Mouse (Mus musculus) lung, embryonic 14.5 days (tissue): ENCODE measurements around the gene Rap1gap2. TPM values are rescaled to one million over a fixed set of nuclear protein-coding genes. Genes with fewer than 3 reads are reported as not detected.

ENCODE experiments used
- ATAC-seq: fragments of 200-750 bp; cut with Nextera tagmentation; 2 replicates; pipeline ENCODE4 v1.8.0; 2017; ENCODE audit warnings: mild to moderate bottlenecking, moderate TSS enrichment, moderate library complexity; ENCODE audit not compliant: insufficient read depth
- DNase-seq: peaks from one replicate; pipeline ENCODE4 v3.0.0-alpha.2; 2015
- H3K27ac ChIP-seq: fragments of 300-500 bp; sonication (generic); 2 replicates; pipeline ENCODE4 v1.5.1; 2014; ENCODE audit warnings: low read depth, mild to moderate bottlenecking, moderate library complexity
- H3K27me3 ChIP-seq: fragments of 300-500 bp; sonication (generic); 2 replicates; pipeline ENCODE4 v1.6.1; 2014; ENCODE audit warnings: low read length, control low read depth; ENCODE audit not compliant: insufficient read depth
- H3K36me3 ChIP-seq: fragments of 300-500 bp; sonication (generic); 2 replicates; pipeline ENCODE4 v1.6.1; 2014; ENCODE audit warnings: control low read depth; ENCODE audit not compliant: insufficient read depth
- H3K4me1 ChIP-seq: fragments of 300-500 bp; sonication (generic); 2 replicates; pipeline ENCODE4 v1.6.1; 2014; ENCODE audit warnings: antibody characterized with exemption, control low read depth; ENCODE audit not compliant: insufficient read depth
- H3K4me2 ChIP-seq: fragments of 300-500 bp; sonication (generic); 2 replicates; pipeline ENCODE4 v1.6.1; 2014; ENCODE audit warnings: mild to moderate bottlenecking
- H3K4me3 ChIP-seq: fragments of 300-500 bp; sonication (generic); 2 replicates; pipeline ENCODE4 v1.5.1; 2014; ENCODE audit warnings: low read depth, low read length
- H3K9ac ChIP-seq: fragments of 300-500 bp; sonication (generic); 2 replicates; pipeline ENCODE4 v1.6.1; 2014
- H3K9me3 ChIP-seq: fragments of 300-500 bp; sonication (generic); 2 replicates; pipeline ENCODE4 v1.6.1; 2016; ENCODE audit warnings: low read depth, low read length, control low read depth
- CTCF ChIP-seq: IDR thresholded peaks from 2 replicates; pipeline ENCODE4 v1.5.1; 2016; ENCODE audit warnings: antibody characterized with exemption, low read depth
- WGBS: fragments of 180-500 bp; shearing (Covaris S2); extraction: QIAGEN DNeasy Blood & Tissue Kit; methylation state at CpG from one replicate; pipeline ENCODE4 v1.1.7; 2014; 5-methylcytosine and 5-hydroxymethylcytosine counted together
- polyA plus RNA-seq: library from polyadenylated mRNA; unstranded; fragments of >200 nt; fragmentation: Nextera tagmentation; extraction: Ambion mirVana; gene quantifications from 2 replicates; pipeline ENCODE4 v1.2.1, GENCODE M21; 2014

The Rap1gap2 gene
- polyA plus RNA-seq, 1 experiment from 2014 or later = 2.6 TPM

- H3K27ac ChIP-seq = no peak overlapping the region
- TF ChIP-seq CTCF = no peak
- DNase-seq (no peak), ATAC-seq (no peak)
- no peaks in the 10 kb centered on the region for H3K4me1 ChIP-seq
- WGBS = 58% methylated on average over 10 of the region's 10 CpGs
- H3K4me3 ChIP-seq = no peak overlapping the region
- H3K9ac ChIP-seq = no peak overlapping the region
- H3K4me2 ChIP-seq = no peak overlapping the region
- H3K36me3 ChIP-seq = no peaks in the 10 kb centered on the region
- no peaks in the 10 kb centered on the region for H3K9me3 ChIP-seq
- no peaks in the 10 kb centered on the region for H3K27me3 ChIP-seq
Observed at GRCm38 (mm10) chr11:74457194-74457593, 153.5 kb downstream of the Rap1gap2 start.

GRCm38 (mm10) chr11:74448556-74448955 lies 162.2 kb downstream of the Rap1gap2 start:
- DNase-seq (no peak), ATAC-seq (no peak)
- TF ChIP-seq CTCF = no peak
- Histone ChIP-seq H3K36me3 (no peaks in the 10 kb centered on the region), H3K4me1 (no peaks in the 10 kb centered on the region), H3K4me2 (no peak overlapping the region), H3K27ac (no peak overlapping the region), H3K4me3 (no peak overlapping the region), H3K9ac (no peak overlapping the region), H3K9me3 (peaks cover 4% of the 10 kb centered on the region; the same call in 1 of the 2 replicates), H3K27me3 (no peaks in the 10 kb centered on the region)
- WGBS = 72% methylated on average over 4 of the region's 4 CpGs

GRCm38 (mm10) chr11:74447991-74448403 lies 162.7 kb downstream of the Rap1gap2 start:
- Histone ChIP-seq H3K27ac (no peak overlapping the region), H3K4me3 (no peak overlapping the region), H3K27me3 (no peaks in the 10 kb centered on the region), H3K9ac (no peak overlapping the region), H3K36me3 (no peaks in the 10 kb centered on the region), H3K4me2 (no peak overlapping the region), H3K4me1 (no peaks in the 10 kb centered on the region), H3K9me3 (peaks cover 4% of the 10 kb centered on the region; the same call in 1 of the 2 replicates)
- DNase-seq (no peak), ATAC-seq (no peak)
- 86% methylated on average over 6 of the region's 6 CpGs for WGBS
- TF ChIP-seq CTCF = no peak

DNA sequence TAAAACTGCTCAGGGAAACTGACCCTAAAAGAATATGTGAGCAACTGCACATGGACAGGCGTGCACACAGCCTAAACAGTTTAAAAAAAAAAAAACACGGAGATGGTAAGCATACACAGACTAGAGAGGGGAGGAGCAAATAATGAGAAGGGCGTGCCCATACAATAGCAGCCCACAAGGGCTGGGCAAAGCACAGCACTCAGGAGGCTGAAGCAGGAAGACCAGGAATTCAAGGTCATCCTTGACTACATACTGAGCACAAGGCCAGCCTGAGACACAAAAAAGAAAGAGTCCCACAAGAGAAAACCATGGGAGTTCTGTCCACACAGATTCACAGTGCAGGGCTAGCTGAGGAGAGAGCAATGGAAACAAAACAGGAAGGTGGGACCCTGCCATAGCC lies 165.1 kb downstream of the Rap1gap2 start:
- no peaks in the 10 kb centered on the region for H3K36me3 ChIP-seq
- 77% methylated on average over 3 of the region's 3 CpGs for WGBS
- no peak for TF ChIP-seq CTCF
- ATAC-seq (no peak), DNase-seq (no peak)
- peaks cover 4% of the 10 kb centered on the region; the same call in 1 of the 2 replicates for H3K9me3 ChIP-seq
- no peak overlapping the region for H3K9ac ChIP-seq
- H3K4me2 ChIP-seq = no peak overlapping the region
- H3K4me3 ChIP-seq = no peak overlapping the region
- H3K4me1 ChIP-seq = no peaks in the 10 kb centered on the region
- no peaks in the 10 kb centered on the region for H3K27me3 ChIP-seq
- no peak overlapping the region for H3K27ac ChIP-seq

GRCm38 (mm10) chr11:74443924-74444256 lies 166.8 kb downstream of the Rap1gap2 start:
- no peaks in the 10 kb centered on the region for H3K36me3 ChIP-seq
- 81% methylated on average over 5 of the region's 5 CpGs for WGBS
- H3K4me2 ChIP-seq = no peak overlapping the region
- ATAC-seq = no peak
- H3K27ac ChIP-seq = no peak overlapping the region
- H3K9ac ChIP-seq = no peak overlapping the region
- no peaks in the 10 kb centered on the region for H3K4me1 ChIP-seq
- DNase-seq = no peak
- H3K4me3 ChIP-seq = no peak overlapping the region
- TF ChIP-seq CTCF = no peak
- H3K27me3 ChIP-seq = no peaks in the 10 kb centered on the region
- peaks cover 4% of the 10 kb centered on the region; the same call in 1 of the 2 replicates for H3K9me3 ChIP-seq

GRCm38 (mm10) chr11:74443147-74443923 lies 167.4 kb downstream of the Rap1gap2 start:
- Histone ChIP-seq H3K9ac (no peak overlapping the region), H3K36me3 (no peaks in the 10 kb centered on the region), H3K9me3 (peaks cover 4% of the 10 kb centered on the region; the same call in 1 of the 2 replicates), H3K4me1 (no peaks in the 10 kb centered on the region), H3K4me3 (no peak overlapping the region), H3K4me2 (no peak overlapping the region), H3K27ac (no peak overlapping the region), H3K27me3 (no peaks in the 10 kb centered on the region)
- ATAC-seq (no peak), DNase-seq (no peak)
- TF ChIP-seq CTCF = no peak
- WGBS = 54% methylated on average over 6 of the region's 6 CpGs

GRCm38 (mm10) chr11:74442396-74442795 lies 168.3 kb downstream of the Rap1gap2 start:
- no peak for TF ChIP-seq CTCF
- Histone ChIP-seq H3K27ac (no peak overlapping the region), H3K36me3 (no peaks in the 10 kb centered on the region), H3K9ac (no peak overlapping the region), H3K4me2 (no peak overlapping the region), H3K4me3 (no peak overlapping the region), H3K27me3 (no peaks in the 10 kb centered on the region), H3K9me3 (peaks cover 4% of the 10 kb centered on the region; the same call in 1 of the 2 replicates), H3K4me1 (no peaks in the 10 kb centered on the region)
- ATAC-seq (no peak), DNase-seq (no peak)
- 73% methylated on average over 4 of the region's 4 CpGs for WGBS
